Mouse (Mus musculus): ENCODE measurements around the gene Tmprss13. TPM values are rescaled to one million over a fixed set of nuclear protein-coding genes. Genes with fewer than 3 reads are reported as not detected.

Gene Tmprss13
- total RNA-seq, 2 experiments from 2014 or later = not detected

GRCm38 (mm10) chr9:45382336-45382735 lies 63.4 kb downstream of the Tmprss13 start:
- no peak for DNase-seq (ENCODE audit: low spot score in 2 of 2)

- DNase-seq (ENCODE audit: low spot score in 2 of 2) = no peak
These were observed 63.9 kb downstream of the Tmprss13 start for GRCm38 (mm10) chr9:45382834-45383233.

- no peak for DNase-seq (ENCODE audit: low spot score in 2 of 2)
These were observed 65.0 kb downstream of the Tmprss13 start for GRCm38 (mm10) chr9:45383883-45384282.

- no peak for DNase-seq (ENCODE audit: low spot score in 2 of 2)
These were observed 67.8 kb downstream of the Tmprss13 start for GRCm38 (mm10) chr9:45386698-45387097.

DNA sequence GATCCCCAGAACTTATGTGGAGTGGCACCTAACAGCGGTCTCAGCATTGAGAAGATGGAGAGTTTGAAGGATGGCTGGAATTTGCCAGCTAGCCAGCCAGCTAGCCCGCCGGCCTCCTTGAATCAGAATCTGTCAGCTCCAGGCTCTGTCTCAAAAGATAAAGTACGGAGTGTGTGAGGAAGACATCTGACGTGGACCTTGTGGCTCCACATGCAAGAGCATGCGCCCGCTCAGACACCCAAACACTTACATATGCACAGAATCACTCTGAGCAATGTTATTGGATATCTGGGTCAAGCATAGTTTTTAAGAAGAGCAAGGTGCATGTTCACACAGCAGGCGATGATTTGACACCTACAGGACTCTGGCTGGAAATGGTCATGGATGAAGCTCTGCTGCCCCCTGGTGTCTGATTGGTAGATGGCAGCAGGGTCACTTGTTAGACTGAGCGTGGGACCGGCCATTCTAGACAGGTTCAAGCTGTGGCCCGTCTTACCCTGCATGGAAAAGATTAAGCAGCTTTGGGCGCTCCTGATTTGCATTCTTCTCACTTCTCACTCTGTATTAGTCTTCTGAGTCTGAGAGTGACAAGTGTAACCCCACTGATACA lies 69.6 kb downstream of the Tmprss13 start:
- DNase-seq (ENCODE audit: low spot score in 2 of 2) = peak; percentile 75 to 94

DNA sequence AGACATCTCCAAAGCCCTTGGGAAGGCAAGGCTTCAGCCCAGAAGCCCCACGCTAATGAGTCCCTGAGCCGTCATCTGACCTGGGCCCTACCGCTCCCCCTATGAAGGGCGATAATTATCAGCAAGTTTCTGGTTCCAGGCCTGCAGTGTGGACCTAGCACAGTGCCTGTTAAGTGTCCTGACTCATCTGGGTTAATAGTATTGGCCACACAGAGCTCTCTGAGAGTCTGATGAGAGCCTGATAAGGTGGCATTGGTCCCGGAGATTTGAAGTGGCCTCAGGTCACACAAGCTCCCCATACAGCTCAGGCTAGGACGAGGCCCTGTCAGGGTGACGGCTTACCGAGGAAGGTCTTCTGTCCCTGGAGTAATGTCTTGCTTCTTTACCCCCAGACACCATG lies 70.7 kb downstream of the Tmprss13 start:
- no peak for DNase-seq (ENCODE audit: low spot score in 2 of 2)

- no peak for DNase-seq (ENCODE audit: low spot score in 2 of 2)
These were observed 72.4 kb downstream of the Tmprss13 start for GRCm38 (mm10) chr9:45391299-45391698.

DNA sequence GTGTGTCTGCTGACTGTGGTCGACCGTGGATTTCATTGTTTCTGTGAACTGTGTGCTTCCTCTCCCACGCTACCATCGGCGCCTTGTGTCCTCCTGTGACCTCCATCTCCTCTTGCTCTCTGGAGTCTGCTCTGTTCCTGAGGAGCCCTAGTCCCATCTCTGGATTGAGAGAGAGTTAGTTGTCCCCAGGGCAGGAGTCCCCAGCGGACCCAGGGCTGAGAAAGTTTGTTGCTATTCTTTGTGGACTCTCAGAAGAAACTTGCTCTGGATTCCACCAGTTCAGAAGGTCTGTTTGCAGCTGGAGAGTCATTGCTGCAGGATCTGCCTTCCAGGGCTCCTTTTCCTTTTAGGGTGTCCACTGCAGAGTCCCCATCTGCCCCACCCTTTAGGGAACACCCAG lies 76.3 kb downstream of the Tmprss13 start:
- no peak for DNase-seq (ENCODE audit: low spot score in 2 of 2)

DNA sequence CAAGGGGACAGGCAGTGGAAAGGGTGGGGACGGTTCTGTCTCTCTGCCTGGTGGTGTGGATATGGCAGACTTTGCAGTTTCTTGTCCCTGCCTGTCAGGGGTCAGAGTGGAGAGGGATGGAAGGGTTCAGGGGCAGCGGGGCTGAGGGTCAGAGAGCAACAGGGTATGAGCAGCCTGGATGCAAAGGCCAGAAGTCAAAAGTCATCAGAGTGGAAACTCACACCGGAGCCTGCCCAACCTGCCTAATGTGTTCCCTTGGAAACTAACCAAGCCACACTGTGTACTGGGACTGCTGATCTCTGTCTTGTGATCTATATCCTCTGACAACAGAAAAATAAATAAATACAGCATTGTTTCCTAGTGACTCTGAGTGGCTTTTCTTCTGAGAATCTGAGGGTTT lies 76.9 kb downstream of the Tmprss13 start:
- no peak for DNase-seq (ENCODE audit: low spot score in 2 of 2)

Other genes starting within 250 kb of the Tmprss13 start
- gene Jaml, start 239.9 kb upstream of the Tmprss13 start, total RNA-seq (2021) = under 1 TPM; 0.32 to 0.84 TPM
- gene Scn2b, start 201.3 kb upstream of the Tmprss13 start, total RNA-seq (2021) = 100 to 1,000 TPM; 261 to 264 TPM
- gene Scn4b, start 180.7 kb upstream of the Tmprss13 start, total RNA-seq (2021) = 10 to 100 TPM; 12.9 to 15.5 TPM
- gene BC049352, start 137.1 kb upstream of the Tmprss13 start, total RNA-seq (2021) = under 1 TPM; 0.22 to 0.81 TPM
- gene Tmprss4, start 115.0 kb upstream of the Tmprss13 start, total RNA-seq (2021) = not detected
- 1 to 10 TPM; 2.4 to 2.8 TPM for gene Il10ra, start 50.0 kb upstream of the Tmprss13 start, total RNA-seq (2021)
- 100 to 1,000 TPM in 1 of 2 experiments, 10 to 100 TPM in 1; 81.1 to 111 TPM for gene Fxyd6, start 51.1 kb downstream of the Tmprss13 start, total RNA-seq (2021)
- 1 to 10 TPM; 7.8 to 8.0 TPM for gene Fxyd2, start 80.6 kb downstream of the Tmprss13 start, total RNA-seq (2021)
- gene Dscaml1, start 107.5 kb downstream of the Tmprss13 start, total RNA-seq (2021) = 10 to 100 TPM; 81.6 to 85.3 TPM